Mouse (Mus musculus): ENCODE data around the gene Atrn.

GRCm38 (mm10) chr2:131061607-131062006 lies 155.3 kb downstream of the Atrn start:
- TF ChIP-seq CTCF (IDR thresholded peaks at IDR 0.05; ENCODE audit: borderline replicate concordance, insufficient read depth, low read depth, low read length) (no peak), POLR2A (IDR thresholded peaks at IDR 0.05; ENCODE audit: borderline replicate concordance, insufficient read depth, low read length) (no peak)
